Mouse (Mus musculus) lung, postnatal 0 days (tissue): ENCODE data around the gene Uri1.

Source experiments
- CTCF ChIP-seq: IDR thresholded peaks from 2 replicates; pipeline ENCODE4 v1.5.1; 2016; ENCODE audit warnings: antibody characterized with exemption, mild to moderate bottlenecking
- EP300 ChIP-seq: IDR thresholded peaks from 2 replicates; pipeline ENCODE4 v1.6.1; 2016; ENCODE audit warnings: antibody characterized with exemption, mild to moderate bottlenecking, control low read depth

DNA sequence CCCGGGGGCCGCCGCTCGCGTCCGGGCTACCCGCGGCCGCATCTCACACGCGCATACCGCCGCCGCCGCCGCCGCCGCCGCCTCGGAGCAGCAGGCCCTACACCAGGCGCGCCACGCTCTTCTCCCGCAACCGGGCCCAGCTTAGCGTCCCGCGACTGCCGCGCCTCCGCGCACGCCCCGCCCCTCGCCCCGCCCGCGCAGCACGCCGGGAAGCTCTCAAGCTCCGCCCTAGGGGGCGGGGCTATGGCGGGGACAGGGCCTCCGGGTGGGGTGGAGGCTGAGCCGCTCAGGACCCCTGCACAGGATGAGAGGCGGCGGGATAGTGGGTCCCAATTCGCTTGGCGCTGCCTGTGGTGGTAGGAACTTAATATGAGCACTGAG, 4.0 kb downstream of the Uri1 start:
- TF ChIP-seq CTCF (no peak), EP300 (no peak)
